Mouse (Mus musculus) liver, embryonic 14.5 days (tissue): ENCODE data around the gene Arhgap24.

Source experiments
- CTCF ChIP-seq: IDR thresholded peaks from 2 replicates; pipeline ENCODE4 v1.5.1; 2016; ENCODE audit warnings: antibody characterized with exemption, low read depth, control low read depth
- EP300 ChIP-seq: IDR thresholded peaks from 2 replicates; pipeline ENCODE4 v1.6.1; 2016; ENCODE audit warnings: antibody characterized with exemption, low read depth

DNA sequence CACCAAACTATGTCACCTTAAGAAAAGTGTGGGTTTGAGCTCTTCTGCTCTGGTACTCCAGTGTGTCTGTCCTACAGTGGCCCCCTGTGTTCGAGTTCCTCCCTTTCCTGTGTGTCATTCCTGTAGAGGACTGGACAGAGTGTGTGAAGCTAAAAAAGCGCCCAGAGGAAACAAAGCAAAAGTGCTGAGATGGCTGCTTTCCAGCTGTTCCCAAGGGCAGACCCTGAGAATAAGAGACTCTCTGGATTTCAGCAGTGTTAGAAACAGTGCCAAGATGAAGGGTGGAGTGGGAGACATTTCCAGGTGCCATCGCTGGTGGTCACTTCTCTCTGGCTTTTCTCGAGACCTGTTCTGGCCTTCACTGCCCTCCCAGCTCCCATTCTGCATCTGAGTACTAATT is 366.7 kb downstream of the Arhgap24 start:
- TF ChIP-seq EP300 (no peak), CTCF (no peak)
